Mouse (Mus musculus) MEL-GATA-1-ER (cell line): ENCODE measurements at regions not wholly inside any gene's neighbourhood (a gene's known extent, or its start where the extent isn't known, plus 50 kb on each side); places are given as distances from the start of the nearest gene placed in this dataset.
A peak's percentile ranks its signal among the peaks of the same experiment; 100 is the strongest.

Experiments
- DNase-seq: peaks from one replicate; pipeline ENCODE4 v3.0.0-alpha.2; 2012; ENCODE audit warnings: low read depth; ENCODE audit errors: extremely low read depth

GRCm38 (mm10) chr2:106318695-106319266 lies 315.4 kb upstream of the Dnajc24 start:
- no peak for DNase-seq

- DNase-seq, result no peak
Observed at GRCm38 (mm10) chr2:106346781-106347180, 343.4 kb upstream of the Dnajc24 start.

GRCm38 (mm10) chr2:106347249-106347648 lies 343.9 kb upstream of the Dnajc24 start:
- no peak for DNase-seq

- DNase-seq, result no peak
Observed at GRCm38 (mm10) chr2:106355565-106355964, 337.5 kb upstream of the Mpped2 start.

GRCm38 (mm10) chr2:106355984-106356547 lies 337.0 kb upstream of the Mpped2 start:
- DNase-seq, result peak; percentile 6

GRCm38 (mm10) chr2:106368641-106369040 lies 324.4 kb upstream of the Mpped2 start:
- DNase-seq, result no peak

- no peak for DNase-seq
Observed at GRCm38 (mm10) chr2:106383415-106384285, 309.4 kb upstream of the Mpped2 start.

GRCm38 (mm10) chr2:106384286-106384595 lies 308.8 kb upstream of the Mpped2 start:
- no peak for DNase-seq

GRCm38 (mm10) chr2:106384842-106385241 lies 308.2 kb upstream of the Mpped2 start:
- DNase-seq, result no peak

- no peak for DNase-seq
Observed at GRCm38 (mm10) chr2:106412158-106412557, 280.9 kb upstream of the Mpped2 start.

GRCm38 (mm10) chr2:106415474-106416019 lies 277.5 kb upstream of the Mpped2 start:
- DNase-seq, result no peak

GRCm38 (mm10) chr2:106418181-106418580 lies 274.9 kb upstream of the Mpped2 start:
- DNase-seq, result no peak

GRCm38 (mm10) chr2:106424974-106425373 lies 268.1 kb upstream of the Mpped2 start:
- no peak for DNase-seq

- DNase-seq, result no peak
Observed at GRCm38 (mm10) chr2:106425451-106425881, 267.6 kb upstream of the Mpped2 start.

- DNase-seq, result no peak
Observed at GRCm38 (mm10) chr2:106426010-106426409, 267.1 kb upstream of the Mpped2 start.

GRCm38 (mm10) chr2:106427237-106427636 lies 265.8 kb upstream of the Mpped2 start:
- no peak for DNase-seq

- no peak for DNase-seq
Observed at GRCm38 (mm10) chr2:106428909-106429308, 264.2 kb upstream of the Mpped2 start.

GRCm38 (mm10) chr2:106431141-106431540 lies 261.9 kb upstream of the Mpped2 start:
- DNase-seq, result no peak

GRCm38 (mm10) chr2:106431637-106432199 lies 261.4 kb upstream of the Mpped2 start:
- no peak for DNase-seq

GRCm38 (mm10) chr2:106436136-106436535 lies 256.9 kb upstream of the Mpped2 start:
- DNase-seq, result no peak

- no peak for DNase-seq
Observed at GRCm38 (mm10) chr2:106454310-106454974, 238.6 kb upstream of the Mpped2 start.
